Mouse (Mus musculus): ENCODE measurements at regions not wholly inside any gene's neighbourhood (a gene's known extent, or its start where the extent isn't known, plus 50 kb on each side); places are given as distances from the start of the nearest gene placed in this dataset.
"Not testable (repeated sequence)": the region's sequence is repeated elsewhere in the genome, so short reads cannot be mapped to it uniquely, and the experiment has no call there.

DNA sequence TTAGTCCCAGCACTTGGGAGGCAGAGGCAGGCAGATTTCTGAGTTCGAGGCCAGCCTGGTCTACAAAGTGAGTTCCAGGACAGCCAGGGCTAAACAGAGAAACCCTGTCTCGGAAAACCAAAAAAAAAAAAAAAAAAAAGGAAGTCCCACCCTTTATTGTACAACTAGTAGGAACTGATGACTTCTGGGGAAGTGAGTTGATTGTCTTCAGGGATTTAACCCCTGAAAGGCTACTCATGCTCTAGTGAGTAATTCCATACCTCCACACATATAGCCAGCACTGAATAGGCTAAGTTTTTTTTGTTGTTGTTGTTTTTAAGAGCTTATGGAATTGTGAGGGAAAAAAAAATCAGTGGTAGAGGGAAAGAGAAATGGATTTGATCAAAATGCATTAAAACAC is 139.6 kb upstream of the Zfp648 start:
- H3K4me2 ChIP-seq; ATAC-seq (ENCODE audit: low FRiP score); H3K9me3 ChIP-seq (replicated peaks); H3K27me3 ChIP-seq (replicated peaks); H3K4me3 ChIP-seq (replicated peaks); H3K36me3 ChIP-seq; H3K9ac ChIP-seq (replicated peaks); H3K4me1 ChIP-seq; H3K27ac ChIP-seq (replicated peaks): not testable (repeated sequence)
- WGBS, result 85% methylated on average over 1 of the region's 2 CpGs

GRCm38 (mm10) chr1:154061851-154062250 is 139.1 kb upstream of the Zfp648 start:
- Histone ChIP-seq H3K4me2 (no peak overlapping the region), H3K4me3 (replicated peaks) (no peak overlapping the region), H3K27me3 (replicated peaks) (no peaks in the 10 kb centered on the region), H3K9me3 (replicated peaks) (no peaks in the 10 kb centered on the region), H3K9ac (replicated peaks) (no peak overlapping the region), H3K4me1 (no peaks in the 10 kb centered on the region), H3K36me3 (no peaks in the 10 kb centered on the region), H3K27ac (replicated peaks) (no peak overlapping the region)
- ATAC-seq (ENCODE audit: low FRiP score), result no peak
- 87% methylated on average over 1 of the region's 1 CpGs for WGBS

DNA sequence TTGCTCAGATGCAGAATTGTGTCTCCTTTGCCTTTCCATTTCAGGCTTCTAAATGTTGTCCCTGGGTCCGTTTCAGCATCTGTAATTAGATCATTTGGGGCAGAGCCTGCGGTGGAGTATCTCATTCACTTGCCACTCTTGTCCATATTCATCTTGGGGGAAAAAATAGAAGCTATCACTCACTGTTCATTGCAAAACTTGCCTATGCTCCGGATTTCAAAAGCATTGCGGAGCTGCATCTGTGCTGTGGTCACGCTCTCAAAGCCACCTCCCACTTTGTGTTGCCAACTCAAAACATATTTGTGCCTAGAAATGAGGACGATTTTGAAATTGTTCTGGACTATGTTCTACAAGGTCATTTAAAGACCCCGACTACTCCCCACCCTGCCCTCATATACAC is 138.3 kb upstream of the Zfp648 start:
- ATAC-seq (ENCODE audit: low FRiP score), result no peak

GRCm38 (mm10) chr1:154064633-154065032 is 136.4 kb upstream of the Zfp648 start:
- Histone ChIP-seq H3K36me3 (no peaks in the 10 kb centered on the region), H3K4me2 (no peak overlapping the region), H3K4me1 (no peaks in the 10 kb centered on the region), H3K4me3 (replicated peaks) (no peak overlapping the region), H3K9ac (replicated peaks) (no peak overlapping the region), H3K9me3 (replicated peaks) (no peaks in the 10 kb centered on the region), H3K27ac (replicated peaks) (no peak overlapping the region), H3K27me3 (replicated peaks) (no peaks in the 10 kb centered on the region)
- no peak for ATAC-seq (ENCODE audit: low FRiP score)
- 91% methylated on average over 5 of the region's 5 CpGs for WGBS

More for the DNA sequence above, 138.3 kb upstream of the Zfp648 start:
- no peaks in the 10 kb centered on the region for H3K36me3 ChIP-seq
- WGBS, result 87% methylated on average over 7 of the region's 7 CpGs
- H3K4me2 ChIP-seq, result no peak overlapping the region
- no peaks in the 10 kb centered on the region for H3K9me3 ChIP-seq (replicated peaks)
- no peak overlapping the region for H3K9ac ChIP-seq (replicated peaks)
- no peaks in the 10 kb centered on the region for H3K27me3 ChIP-seq (replicated peaks)
- H3K27ac ChIP-seq (replicated peaks), result no peak overlapping the region
- H3K4me3 ChIP-seq (replicated peaks), result no peak overlapping the region
- no peaks in the 10 kb centered on the region for H3K4me1 ChIP-seq

DNA sequence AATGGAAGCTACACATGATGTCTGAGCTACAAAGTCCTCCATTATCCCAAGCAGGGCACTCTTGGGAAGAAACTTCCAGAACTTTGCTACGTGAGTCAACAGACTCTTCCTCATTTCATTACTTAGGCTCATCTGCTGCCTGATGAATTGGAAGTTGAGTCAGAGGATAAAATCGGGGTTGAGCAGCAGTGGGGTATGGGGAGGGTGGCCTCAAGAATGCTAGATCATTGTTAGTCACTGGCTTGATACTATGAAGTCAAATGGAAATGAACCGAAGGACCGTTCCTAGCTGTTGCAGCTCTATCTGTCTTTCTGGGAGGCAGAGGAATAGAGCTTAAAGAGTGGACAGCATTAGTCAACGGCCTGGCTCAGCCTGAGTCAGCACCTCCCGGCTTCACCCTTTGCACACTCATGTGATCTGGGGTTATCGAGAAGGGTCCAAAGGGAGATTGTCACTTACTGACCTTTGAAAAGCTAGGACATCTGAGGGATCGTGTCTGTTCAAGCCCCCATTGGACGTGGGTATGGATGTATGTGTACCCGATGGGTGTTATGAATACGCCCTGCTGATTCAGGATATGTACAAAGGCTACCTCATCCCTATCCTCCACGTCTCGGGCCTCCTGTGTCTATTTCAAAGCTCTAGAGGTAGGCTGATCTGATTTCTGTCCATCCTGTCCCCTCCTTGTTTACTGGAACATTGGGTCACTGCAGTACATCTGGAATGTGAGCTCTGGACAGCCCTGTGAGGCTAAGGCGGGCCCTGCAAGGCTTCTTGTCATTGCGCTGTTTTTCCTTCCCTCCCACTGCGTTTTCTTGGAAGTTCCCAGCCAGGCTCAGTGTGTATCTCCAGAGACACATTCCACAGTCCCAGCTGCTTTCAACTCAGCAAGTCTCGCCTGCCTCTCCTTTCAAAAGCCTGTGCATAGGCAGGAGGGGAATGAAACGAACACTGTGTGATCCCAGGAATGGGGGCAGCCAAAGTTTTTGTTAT is 135.4 kb upstream of the Zfp648 start:
- 83% methylated on average over 18 of the region's 18 CpGs for WGBS
- Histone ChIP-seq H3K36me3 (no peaks in the 10 kb centered on the region), H3K4me1 (no peaks in the 10 kb centered on the region), H3K27ac (replicated peaks) (no peak overlapping the region), H3K4me3 (replicated peaks) (no peak overlapping the region), H3K27me3 (replicated peaks) (no peaks in the 10 kb centered on the region), H3K4me2 (no peak overlapping the region), H3K9me3 (replicated peaks) (no peaks in the 10 kb centered on the region), H3K9ac (replicated peaks) (no peak overlapping the region)
- ATAC-seq (ENCODE audit: low FRiP score), result no peak

- no peak overlapping the region for H3K9ac ChIP-seq (replicated peaks)
- WGBS, result 100% methylated on average over 1 of the region's 1 CpGs
- no peaks in the 10 kb centered on the region for H3K36me3 ChIP-seq
- H3K27me3 ChIP-seq (replicated peaks), result no peaks in the 10 kb centered on the region
- H3K4me3 ChIP-seq (replicated peaks), result no peak overlapping the region
- H3K4me1 ChIP-seq, result no peaks in the 10 kb centered on the region
- no peak for ATAC-seq (ENCODE audit: low FRiP score)
- H3K4me2 ChIP-seq, result no peak overlapping the region
- no peak overlapping the region for H3K27ac ChIP-seq (replicated peaks)
- H3K9me3 ChIP-seq (replicated peaks), result no peaks in the 10 kb centered on the region
Measured at GRCm38 (mm10) chr1:154067856-154068255, 133.1 kb upstream of the Zfp648 start.

DNA sequence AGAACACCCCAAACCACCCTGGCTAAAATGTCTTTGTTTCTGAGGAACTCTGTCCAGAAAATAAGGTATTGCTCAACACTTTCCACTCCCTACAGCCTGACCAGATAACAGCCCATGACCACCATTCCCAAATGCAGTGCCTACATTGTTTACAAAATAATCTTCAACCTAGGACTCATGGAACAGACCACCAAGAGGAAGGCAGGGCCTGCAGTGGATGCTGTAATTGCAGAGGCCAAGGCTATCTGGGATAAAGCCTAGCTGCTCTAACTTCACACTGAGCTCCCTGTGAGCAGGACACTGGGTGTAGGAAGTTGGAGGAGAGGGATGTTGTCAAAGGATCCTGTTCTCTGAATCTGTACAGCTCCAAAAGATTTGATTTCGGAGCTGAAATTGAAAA is 126.7 kb upstream of the Zfp648 start:
- WGBS, result 90% methylated on average over 1 of the region's 1 CpGs
- no peak overlapping the region for H3K9ac ChIP-seq (replicated peaks)
- no peaks in the 10 kb centered on the region for H3K27me3 ChIP-seq (replicated peaks)
- no peaks in the 10 kb centered on the region for H3K4me1 ChIP-seq
- no peaks in the 10 kb centered on the region for H3K9me3 ChIP-seq (replicated peaks)
- H3K4me2 ChIP-seq, result no peak overlapping the region
- H3K27ac ChIP-seq (replicated peaks), result no peak overlapping the region
- no peak overlapping the region for H3K4me3 ChIP-seq (replicated peaks)
- no peak for ATAC-seq (ENCODE audit: low FRiP score)
- no peaks in the 10 kb centered on the region for H3K36me3 ChIP-seq

DNA sequence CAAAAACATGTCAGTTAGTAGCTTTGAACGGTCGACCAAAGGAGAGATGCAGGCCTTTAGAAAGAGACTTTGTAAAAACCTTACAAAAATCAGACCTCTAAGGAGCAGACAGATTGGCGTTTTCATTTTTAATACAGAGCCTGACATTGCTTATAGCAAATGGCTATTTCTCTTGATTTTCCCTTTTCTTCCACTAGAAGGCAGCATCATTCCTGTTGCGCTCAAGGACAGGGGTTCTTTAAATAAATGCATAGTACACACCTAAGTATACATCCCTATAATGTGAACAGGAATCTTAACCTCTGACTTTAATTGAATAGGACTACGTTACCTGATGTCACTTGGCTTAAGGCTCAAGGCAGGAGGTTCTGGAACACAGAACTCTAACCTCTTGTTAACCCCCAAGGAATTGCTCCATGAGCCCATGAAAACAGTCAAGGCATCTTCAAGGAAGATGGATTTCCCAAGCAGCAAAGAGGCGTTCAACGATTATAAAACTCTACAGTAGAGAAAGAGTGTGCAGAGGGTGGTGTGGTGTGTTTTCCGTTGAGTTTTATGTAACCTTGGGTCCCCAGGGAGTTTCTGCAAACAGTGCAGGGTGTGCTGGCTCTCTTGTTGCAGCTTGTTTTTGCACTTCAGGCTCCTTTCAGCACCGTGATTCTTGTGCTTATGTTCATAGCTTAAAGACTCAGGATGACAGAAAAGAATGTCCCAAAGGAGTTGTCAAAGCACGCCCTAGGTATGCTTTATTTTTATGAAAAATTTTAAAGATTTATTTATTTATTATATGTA is 124.1 kb upstream of the Zfp648 start:
- Histone ChIP-seq H3K4me1 (no peaks in the 10 kb centered on the region), H3K4me2 (no peak overlapping the region), H3K27ac (replicated peaks) (no peak overlapping the region), H3K27me3 (replicated peaks) (no peaks in the 10 kb centered on the region), H3K9ac (replicated peaks) (no peak overlapping the region), H3K4me3 (replicated peaks) (no peak overlapping the region), H3K9me3 (replicated peaks) (no peaks in the 10 kb centered on the region), H3K36me3 (no peaks in the 10 kb centered on the region)
- 75% methylated on average over 10 of the region's 10 CpGs for WGBS
- ATAC-seq (ENCODE audit: low FRiP score), result no peak

- Histone ChIP-seq H3K4me3 (replicated peaks) (no peak overlapping the region), H3K27ac (replicated peaks) (no peak overlapping the region), H3K4me2 (no peak overlapping the region), H3K27me3 (replicated peaks) (no peaks in the 10 kb centered on the region), H3K9me3 (replicated peaks) (no peaks in the 10 kb centered on the region), H3K9ac (replicated peaks) (no peak overlapping the region), H3K4me1 (no peaks in the 10 kb centered on the region), H3K36me3 (no peaks in the 10 kb centered on the region)
- 56% methylated on average over 10 of the region's 10 CpGs for WGBS
- ATAC-seq (ENCODE audit: low FRiP score), result no peak
Measured at GRCm38 (mm10) chr1:154080505-154081380, 120.2 kb upstream of the Zfp648 start.

DNA sequence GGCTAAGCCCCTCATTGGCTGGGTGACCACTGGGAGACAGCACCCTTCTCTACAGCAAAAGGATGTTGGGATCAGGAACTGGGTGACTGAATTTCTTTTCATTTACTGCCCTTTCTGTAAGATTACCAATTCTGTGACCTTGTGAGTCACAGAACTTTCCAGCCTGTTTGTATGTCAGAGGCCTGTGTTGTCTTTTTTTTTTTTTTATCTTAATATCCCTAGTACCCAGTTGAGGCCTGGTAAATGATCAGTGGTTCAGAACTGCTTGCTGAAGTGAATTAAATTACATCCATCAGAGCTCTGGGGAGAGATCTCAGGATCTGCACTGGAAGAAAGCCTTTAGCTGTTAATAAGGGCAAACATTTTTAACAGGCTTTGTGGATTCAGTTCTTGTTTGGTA is 114.8 kb upstream of the Zfp648 start:
- Histone ChIP-seq H3K4me2 (no peak overlapping the region), H3K9ac (replicated peaks) (no peak overlapping the region), H3K4me3 (replicated peaks) (no peak overlapping the region), H3K27ac (replicated peaks) (no peak overlapping the region), H3K9me3 (replicated peaks) (no peaks in the 10 kb centered on the region), H3K27me3 (replicated peaks) (no peaks in the 10 kb centered on the region), H3K36me3 (no peaks in the 10 kb centered on the region), H3K4me1 (no peaks in the 10 kb centered on the region)
- no peak for ATAC-seq (ENCODE audit: low FRiP score)

- no peak overlapping the region for H3K9ac ChIP-seq (replicated peaks)
- 86% methylated on average over 3 of the region's 3 CpGs for WGBS
- no peak overlapping the region for H3K4me2 ChIP-seq
- H3K27me3 ChIP-seq (replicated peaks), result no peaks in the 10 kb centered on the region
- no peaks in the 10 kb centered on the region for H3K4me1 ChIP-seq
- no peaks in the 10 kb centered on the region for H3K9me3 ChIP-seq (replicated peaks)
- H3K4me3 ChIP-seq (replicated peaks), result no peak overlapping the region
- ATAC-seq (ENCODE audit: low FRiP score), result no peak
- no peaks in the 10 kb centered on the region for H3K36me3 ChIP-seq
- no peak overlapping the region for H3K27ac ChIP-seq (replicated peaks)
Measured at GRCm38 (mm10) chr1:154089815-154090214, 111.2 kb upstream of the Zfp648 start.

Measured in neural tube, embryonic 15.5 days (tissue).